Mouse (Mus musculus) kidney, embryonic 16.5 days (tissue): ENCODE data around the gene Lrrc41. TPM values are rescaled to one million over a fixed set of nuclear protein-coding genes. Genes with fewer than 3 reads are reported as not detected.

ENCODE experiments used
- ATAC-seq: fragments of 200-750 bp; cut with Nextera tagmentation; 2 replicates; pipeline ENCODE4 v1.8.0; 2017; ENCODE audit warnings: moderate TSS enrichment; ENCODE audit not compliant: low FRiP score, low TSS enrichment
- H3K27ac ChIP-seq: fragments of 300-500 bp; sonication (generic); 2 replicates; pipeline ENCODE4 v1.5.1; 2014; ENCODE audit warnings: low read length
- H3K27me3 ChIP-seq: fragments of 300-500 bp; sonication (generic); 2 replicates; pipeline ENCODE4 v1.6.1; 2014; ENCODE audit warnings: low read length, control low read depth, mixed read lengths; ENCODE audit not compliant: insufficient read depth
- H3K36me3 ChIP-seq: fragments of 300-500 bp; sonication (generic); 2 replicates; pipeline ENCODE4 v1.6.1; 2014; ENCODE audit warnings: low read length, control low read depth, mixed read lengths; ENCODE audit not compliant: insufficient read depth
- H3K4me1 ChIP-seq: fragments of 300-500 bp; sonication (generic); 2 replicates; pipeline ENCODE4 v1.6.1; 2014; ENCODE audit warnings: low read length, control low read depth, mixed read lengths; ENCODE audit not compliant: insufficient read depth
- H3K4me2 ChIP-seq: fragments of 300-500 bp; sonication (generic); replicated peaks from 2 replicates; pipeline ENCODE4 v1.6.1; 2014; ENCODE audit warnings: low read depth, low read length
- H3K4me3 ChIP-seq: fragments of 300-500 bp; sonication (generic); 2 replicates; pipeline ENCODE4 v1.5.1; 2014; ENCODE audit warnings: mild to moderate bottlenecking, low read length
- H3K9ac ChIP-seq: fragments of 300-500 bp; sonication (generic); replicated peaks from 2 replicates; pipeline ENCODE4 v1.6.1; 2014; ENCODE audit warnings: low read length
- H3K9me3 ChIP-seq: fragments of 300-500 bp; sonication (generic); 2 replicates; pipeline ENCODE4 v1.6.1; 2016; ENCODE audit warnings: low read length, control low read depth
- WGBS: fragments of 180-500 bp; shearing (Covaris S2); extraction: QIAGEN DNeasy Blood & Tissue Kit; methylation state at CpG from one replicate; pipeline ENCODE4 v1.1.7; 2014; 5-methylcytosine and 5-hydroxymethylcytosine counted together
- polyA plus RNA-seq: library from polyadenylated mRNA; unstranded; fragments of >200 nt; fragmentation: Nextera tagmentation; extraction: Ambion mirVana; gene quantifications from 2 replicates; pipeline ENCODE4 v1.2.1, GENCODE M21; 2015

Gene Lrrc41
- polyA plus RNA-seq, 1 experiment from 2014 or later = 87.9 TPM

DNA sequence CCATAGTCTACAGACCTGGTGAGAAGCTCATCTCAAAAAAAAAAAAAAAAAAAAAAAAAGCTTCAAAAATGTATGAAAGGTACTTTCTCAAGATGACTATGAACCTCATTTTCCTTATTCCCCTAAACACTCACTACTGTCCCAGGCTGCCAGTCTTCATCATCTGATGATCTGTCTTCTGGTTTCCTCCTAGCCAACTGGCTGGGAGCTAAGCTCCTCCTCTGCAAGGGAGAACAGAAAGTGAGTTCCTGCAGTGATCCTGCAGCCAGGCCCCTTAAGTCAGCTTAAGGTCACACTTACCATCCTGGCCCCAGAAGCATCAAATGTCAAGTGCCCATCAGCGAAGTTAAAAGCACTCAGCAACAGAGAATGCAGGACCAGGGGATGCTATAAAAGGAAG lies 47.7 kb downstream of the Lrrc41 start:
- Histone ChIP-seq H3K4me1 (peaks cover 21% of the 10 kb centered on the region), H3K36me3 (0 out of 2 replicates have a peak, but pooled peaks cover 3% of the 10 kb centered on the region), H3K9ac (peak overlapping the region; percentile 74), H3K9me3 (no peaks in the 10 kb centered on the region), H3K4me3 (peak overlapping the region; percentile 68), H3K27me3 (no peaks in the 10 kb centered on the region), H3K27ac (no peak overlapping the region), H3K4me2 (peak overlapping the region; percentile 61)
- no peak for ATAC-seq
- WGBS = 0% methylated on average over 1 of the region's 1 CpGs

- no peaks in the 10 kb centered on the region for H3K27me3 ChIP-seq
- H3K9me3 ChIP-seq = no peaks in the 10 kb centered on the region
- H3K27ac ChIP-seq = peak within 1 kb of the TSS; percentile 82
- peak within 1 kb of the TSS; percentile 74 for H3K9ac ChIP-seq
- peak within 1 kb of the TSS; percentile 68 for H3K4me3 ChIP-seq
- H3K4me1 ChIP-seq = peaks cover 21% of the 10 kb centered on the region
- peak within 1 kb of the TSS; percentile 61 for H3K4me2 ChIP-seq
- 5% methylated on average over 24 of the region's 24 CpGs for WGBS
- H3K36me3 ChIP-seq = 0 out of 2 replicates have a peak, but pooled peaks cover 3% of the 10 kb centered on the region
- ATAC-seq = peak; percentile 98
Measured at GRCm38 (mm10) chr4:116123602-116124519, 48.8 kb downstream of the Lrrc41 start, which contains the start of the genes Rad54l and Pomgnt1. Gene Rad54l (minus strand): TSS chr4:116123690. Gene Pomgnt1 (plus strand): TSS chr4:116123840.

- H3K36me3 ChIP-seq = no peaks in the 10 kb centered on the region
- H3K27ac ChIP-seq = no peak overlapping the region
- H3K4me2 ChIP-seq = no peak overlapping the region
- no peaks in the 10 kb centered on the region for H3K27me3 ChIP-seq
- ATAC-seq = no peak
- H3K4me3 ChIP-seq = no peak overlapping the region
- H3K9ac ChIP-seq = no peak overlapping the region
- peaks cover 21% of the 10 kb centered on the region for H3K4me1 ChIP-seq
- WGBS = 91% methylated on average over 4 of the region's 4 CpGs
- H3K9me3 ChIP-seq = no peaks in the 10 kb centered on the region
Measured at GRCm38 (mm10) chr4:116125803-116126386, 50.8 kb downstream of the Lrrc41 start.

GRCm38 (mm10) chr4:116127956-116128355 lies 52.9 kb downstream of the Lrrc41 start:
- no peak overlapping the region for H3K4me3 ChIP-seq
- no peaks in the 10 kb centered on the region for H3K27me3 ChIP-seq
- H3K9me3 ChIP-seq = no peaks in the 10 kb centered on the region
- H3K9ac ChIP-seq = no peak overlapping the region
- no peak for ATAC-seq
- H3K27ac ChIP-seq = no peak overlapping the region
- no peaks in the 10 kb centered on the region for H3K36me3 ChIP-seq
- no peak overlapping the region for H3K4me2 ChIP-seq
- peaks cover 14% of the 10 kb centered on the region for H3K4me1 ChIP-seq
- WGBS = 80% methylated on average over 6 of the region's 6 CpGs

- no peaks in the 10 kb centered on the region for H3K4me1 ChIP-seq
- no peak overlapping the region for H3K27ac ChIP-seq
- H3K9ac ChIP-seq = no peak overlapping the region
- WGBS = 75% methylated on average over 4 of the region's 4 CpGs
- H3K36me3 ChIP-seq = no peaks in the 10 kb centered on the region
- no peaks in the 10 kb centered on the region for H3K27me3 ChIP-seq
- no peak overlapping the region for H3K4me3 ChIP-seq
- H3K9me3 ChIP-seq = no peaks in the 10 kb centered on the region
- ATAC-seq = no peak
- no peak overlapping the region for H3K4me2 ChIP-seq
Measured at GRCm38 (mm10) chr4:116133126-116133525, 58.1 kb downstream of the Lrrc41 start.

DNA sequence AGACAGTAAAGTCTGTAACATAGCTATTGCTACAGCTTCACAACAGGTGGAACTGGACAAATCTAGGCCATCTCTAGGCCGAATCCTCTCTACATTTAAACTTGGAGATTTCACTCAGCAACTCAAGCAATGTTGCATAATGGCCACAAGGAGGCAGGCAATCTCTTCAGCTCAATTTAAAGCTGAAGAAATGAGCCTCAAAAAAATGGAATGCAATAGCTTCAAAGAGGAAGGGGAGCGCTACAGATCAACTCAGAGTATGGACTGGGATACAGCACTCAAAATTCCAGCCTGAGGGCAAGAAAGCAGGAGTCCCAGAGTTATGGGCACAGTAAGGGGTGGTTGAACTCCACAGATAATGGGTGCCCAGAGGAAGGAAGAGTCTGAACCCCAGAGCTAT lies 59.9 kb downstream of the Lrrc41 start:
- Histone ChIP-seq H3K9ac (no peak overlapping the region), H3K4me3 (no peak overlapping the region), H3K27ac (no peak overlapping the region), H3K4me1 (no peaks in the 10 kb centered on the region), H3K4me2 (no peak overlapping the region), H3K27me3 (no peaks in the 10 kb centered on the region), H3K9me3 (no peaks in the 10 kb centered on the region), H3K36me3 (no peaks in the 10 kb centered on the region)
- ATAC-seq = no peak
- WGBS = 36% methylated on average over 2 of the region's 2 CpGs

GRCm38 (mm10) chr4:116137421-116137996 lies 62.4 kb downstream of the Lrrc41 start:
- H3K9me3 ChIP-seq = no peaks in the 10 kb centered on the region
- H3K9ac ChIP-seq = no peak overlapping the region
- no peak for ATAC-seq
- no peak overlapping the region for H3K4me2 ChIP-seq
- H3K4me1 ChIP-seq = no peaks in the 10 kb centered on the region
- no peaks in the 10 kb centered on the region for H3K27me3 ChIP-seq
- H3K4me3 ChIP-seq = no peak overlapping the region
- 64% methylated on average over 13 of the region's 13 CpGs for WGBS
- H3K27ac ChIP-seq = no peak overlapping the region
- H3K36me3 ChIP-seq = no peaks in the 10 kb centered on the region

GRCm38 (mm10) chr4:116140801-116141574 lies 65.9 kb downstream of the Lrrc41 start:
- Histone ChIP-seq H3K4me3 (no peak overlapping the region), H3K4me2 (no peak overlapping the region), H3K27me3 (no peaks in the 10 kb centered on the region), H3K27ac (no peak overlapping the region), H3K9ac (no peak overlapping the region), H3K9me3 (no peaks in the 10 kb centered on the region), H3K36me3 (no peaks in the 10 kb centered on the region), H3K4me1 (peaks cover 13% of the 10 kb centered on the region; the same call in 1 of the 2 replicates)
- 71% methylated on average over 7 of the region's 7 CpGs for WGBS
- ATAC-seq = no peak

DNA sequence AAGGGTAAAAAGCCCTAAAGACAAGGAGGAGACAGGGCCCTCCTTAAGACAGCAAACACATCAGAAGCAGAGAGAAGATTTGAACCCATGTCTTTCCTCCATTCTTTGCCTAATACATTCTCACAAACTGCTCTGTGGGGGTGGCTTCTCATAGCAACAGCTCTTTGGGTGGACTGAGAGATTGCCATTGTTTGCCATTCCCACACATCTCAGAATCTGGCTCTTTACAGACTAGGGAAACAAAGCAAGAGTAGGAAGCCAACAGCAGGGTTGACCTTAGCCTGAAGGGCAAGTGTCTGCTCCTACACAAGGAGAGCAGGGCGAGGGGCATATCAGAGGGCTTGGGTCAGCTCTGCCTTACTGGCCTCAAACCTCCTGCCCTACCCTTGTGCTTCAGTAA lies 66.7 kb downstream of the Lrrc41 start:
- no peak overlapping the region for H3K27ac ChIP-seq
- peaks cover 13% of the 10 kb centered on the region; the same call in 1 of the 2 replicates for H3K4me1 ChIP-seq
- H3K36me3 ChIP-seq = no peaks in the 10 kb centered on the region
- no peaks in the 10 kb centered on the region for H3K27me3 ChIP-seq
- 75% methylated on average over 1 of the region's 1 CpGs for WGBS
- H3K4me3 ChIP-seq = no peak overlapping the region
- H3K4me2 ChIP-seq = no peak overlapping the region
- no peak for ATAC-seq
- no peaks in the 10 kb centered on the region for H3K9me3 ChIP-seq
- no peak overlapping the region for H3K9ac ChIP-seq
